Mouse (Mus musculus): Measurements from ENCODE around the gene Kirrel. TPM values are rescaled to one million over a fixed set of nuclear protein-coding genes. Genes with fewer than 3 reads are reported as not detected.
"Not testable (repeated sequence)": the region's sequence is repeated elsewhere in the genome, so short reads cannot be mapped to it uniquely, and the experiment has no call there.

Gene Kirrel
- polyA plus RNA-seq, 1 experiment from 2014 or later = 7.6 TPM

DNA sequence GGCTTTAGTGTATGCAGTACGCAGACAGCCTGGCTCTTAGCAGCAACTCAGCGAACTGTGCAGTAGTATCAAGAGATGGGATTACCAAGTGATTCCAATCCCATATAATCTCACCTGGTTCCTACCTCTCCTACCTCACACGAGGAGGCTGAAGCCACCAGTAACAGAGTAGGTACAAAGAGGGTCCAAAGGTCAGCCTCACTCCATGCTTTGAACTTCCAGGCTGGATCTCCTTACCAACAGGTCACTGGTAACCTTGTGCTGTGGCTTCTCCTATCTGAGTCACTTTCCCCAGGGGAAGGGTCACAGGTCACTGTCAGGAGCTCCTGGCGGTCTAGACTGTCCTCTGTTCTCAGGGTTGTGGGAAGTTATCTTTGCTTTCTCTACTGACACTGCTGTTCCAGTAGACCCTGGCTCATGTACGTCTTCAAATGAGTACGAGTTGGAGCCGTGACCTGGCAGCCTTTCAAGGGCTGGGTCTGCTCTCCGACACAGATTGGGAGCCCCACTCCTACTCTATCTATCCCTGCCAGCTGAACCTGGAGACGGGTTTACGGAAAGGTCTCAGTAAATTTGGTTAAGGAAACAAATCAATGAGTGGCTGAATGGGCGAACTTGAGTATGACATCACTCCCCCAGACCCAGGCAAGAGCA lies 42.7 kb downstream of the Kirrel start:
- Histone ChIP-seq H3K9me3 (replicated peaks; ENCODE audit: control insufficient read depth, low read length) (no peaks in the 10 kb centered on the region), H3K36me3 (ENCODE audit: control insufficient read depth, insufficient read depth) (peaks cover 3% of the 10 kb centered on the region; the same call in 1 of the 2 replicates), H3K27me3 (ENCODE audit: control insufficient read depth, insufficient read depth, low read length) (no peaks in the 10 kb centered on the region), H3K4me3 (ENCODE audit: low read length) (no peak overlapping the region), H3K27ac (ENCODE audit: low read length) (peak overlapping the region; percentile 52; the same call in 1 of the 2 replicates), H3K9ac (ENCODE audit: low read length) (no peak overlapping the region), H3K4me1 (ENCODE audit: control insufficient read depth, insufficient read depth, low read length) (peaks cover 22% of the 10 kb centered on the region), H3K4me2 (ENCODE audit: low read depth, low read length) (no peak overlapping the region)
- ATAC-seq (replicated peaks; ENCODE audit: extremely low read depth, insufficient read depth, low FRiP score) = peak; percentile 46; the same call in 1 of the 2 replicates
- 46% methylated on average over 11 of the region's 11 CpGs for WGBS

DNA sequence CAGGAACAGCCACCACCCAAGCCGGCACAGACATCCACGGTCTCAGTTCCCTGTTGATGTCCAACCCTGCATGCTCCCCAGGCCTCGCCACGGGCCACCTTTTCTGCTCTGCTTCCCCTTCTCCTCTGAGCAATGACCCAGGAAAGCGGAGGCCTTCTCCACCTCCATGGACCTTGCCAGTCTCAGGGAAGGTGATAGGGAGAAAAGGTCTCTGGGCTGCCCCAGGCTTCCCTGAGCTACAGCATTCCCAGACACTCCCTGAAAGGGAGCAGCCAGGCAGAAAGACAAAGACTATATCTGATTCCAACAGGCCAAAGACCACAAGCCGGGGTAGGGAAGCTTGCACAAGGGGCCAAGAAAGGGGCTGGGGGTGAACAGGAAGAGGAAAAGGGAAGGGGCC lies 43.6 kb downstream of the Kirrel start:
- Histone ChIP-seq H3K27ac (ENCODE audit: low read length) (peak overlapping the region; percentile 20; the same call in 1 of the 2 replicates), H3K4me2 (ENCODE audit: low read depth, low read length) (no peak overlapping the region), H3K36me3 (ENCODE audit: control insufficient read depth, insufficient read depth) (no peaks in the 10 kb centered on the region), H3K9ac (ENCODE audit: low read length) (no peak overlapping the region), H3K4me3 (ENCODE audit: low read length) (no peak overlapping the region), H3K9me3 (replicated peaks; ENCODE audit: control insufficient read depth, low read length) (no peaks in the 10 kb centered on the region), H3K27me3 (ENCODE audit: control insufficient read depth, insufficient read depth, low read length) (no peaks in the 10 kb centered on the region), H3K4me1 (ENCODE audit: control insufficient read depth, insufficient read depth, low read length) (peaks cover 22% of the 10 kb centered on the region)
- ATAC-seq (replicated peaks; ENCODE audit: extremely low read depth, insufficient read depth, low FRiP score) = 0 out of 2 replicates have a peak, but pooled peaks have one; percentile 2
- 75% methylated on average over 6 of the region's 6 CpGs for WGBS

DNA sequence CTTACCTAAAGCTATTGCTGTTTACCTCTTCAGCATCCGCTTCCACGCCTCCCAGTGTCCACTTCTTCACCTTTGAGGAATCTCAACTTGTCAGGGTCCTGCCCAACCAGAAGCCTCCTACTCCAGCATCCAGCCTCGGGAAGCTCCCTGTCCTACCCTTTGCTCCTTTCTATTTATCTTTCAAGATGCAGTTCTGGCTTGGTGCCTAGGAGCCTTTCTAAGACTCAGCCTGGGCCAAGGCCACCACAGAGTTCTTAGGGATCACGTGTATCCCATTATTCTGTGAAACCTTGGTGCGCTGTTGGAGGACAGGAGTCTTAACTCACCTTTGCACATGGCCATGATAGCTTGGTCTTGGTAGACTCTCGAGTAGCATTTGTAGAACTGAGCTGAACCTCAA lies 50.8 kb downstream of the Kirrel start:
- 80% methylated on average over 6 of the region's 6 CpGs for WGBS
- no peak for ATAC-seq (replicated peaks; ENCODE audit: extremely low read depth, insufficient read depth, low FRiP score)

DNA sequence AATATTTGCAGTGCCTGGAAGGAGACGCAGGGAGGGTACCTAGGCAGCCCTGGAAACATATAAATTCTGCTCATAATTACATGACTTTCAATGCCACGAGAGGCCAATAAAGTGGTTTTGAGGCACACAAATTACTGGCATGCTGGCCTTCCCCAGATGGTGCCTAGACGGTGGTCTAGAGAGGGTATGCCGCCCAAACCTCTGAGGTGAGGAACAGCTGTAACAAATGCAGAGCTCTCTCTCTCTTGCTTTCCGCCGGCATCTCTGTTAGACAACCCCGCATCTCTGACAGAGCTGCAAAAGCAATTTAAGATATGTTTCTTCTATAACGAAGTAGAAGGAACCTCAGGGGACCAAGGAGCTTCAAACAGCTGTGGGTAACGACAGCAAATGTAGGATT lies 56.3 kb downstream of the Kirrel start:
- H3K27ac ChIP-seq (ENCODE audit: low read length) = no peak overlapping the region
- WGBS = 72% methylated on average over 9 of the region's 9 CpGs

More for the DNA sequence above, 50.8 kb downstream of the Kirrel start:
- H3K9ac ChIP-seq (ENCODE audit: low read length) = no peak overlapping the region
- H3K27ac ChIP-seq (ENCODE audit: low read length) = no peak overlapping the region
- no peaks in the 10 kb centered on the region for H3K9me3 ChIP-seq (replicated peaks; ENCODE audit: control insufficient read depth, low read length)
- H3K4me1 ChIP-seq (ENCODE audit: control insufficient read depth, insufficient read depth, low read length) = peaks cover 6% of the 10 kb centered on the region
- H3K4me2 ChIP-seq (ENCODE audit: low read depth, low read length) = no peak overlapping the region
- no peak overlapping the region for H3K4me3 ChIP-seq (ENCODE audit: low read length)
- H3K27me3 ChIP-seq (ENCODE audit: control insufficient read depth, insufficient read depth, low read length) = no peaks in the 10 kb centered on the region
- peaks cover 2% of the 10 kb centered on the region; the same call in 1 of the 2 replicates for H3K36me3 ChIP-seq (ENCODE audit: control insufficient read depth, insufficient read depth)

DNA sequence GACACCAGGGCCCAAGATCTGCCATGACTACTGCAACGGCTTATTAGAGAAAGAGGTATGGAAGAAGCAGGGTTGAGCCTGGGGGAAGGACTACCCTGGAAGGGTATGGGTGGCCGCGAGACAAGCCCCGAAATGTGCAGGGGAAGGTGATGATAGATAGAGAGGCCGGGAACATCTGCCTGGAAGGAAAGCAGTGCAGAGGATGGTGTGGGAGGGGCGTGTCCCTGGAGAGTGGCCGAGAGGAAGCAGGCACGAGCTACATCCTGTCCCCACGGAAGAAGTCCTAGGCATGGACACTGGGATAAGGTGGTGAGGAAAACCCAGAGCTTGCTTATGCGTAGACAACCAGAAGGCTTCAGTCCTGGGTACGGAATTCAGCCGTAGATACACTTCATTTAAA lies 56.9 kb downstream of the Kirrel start:
- H3K36me3 ChIP-seq (ENCODE audit: control insufficient read depth, insufficient read depth) = no peaks in the 10 kb centered on the region
- WGBS = 46% methylated on average over 12 of the region's 12 CpGs
- no peaks in the 10 kb centered on the region for H3K9me3 ChIP-seq (replicated peaks; ENCODE audit: control insufficient read depth, low read length)
- ATAC-seq (replicated peaks; ENCODE audit: extremely low read depth, insufficient read depth, low FRiP score) = 0 out of 2 replicates have a peak, but pooled peaks have one; percentile 44
- no peak overlapping the region for H3K27ac ChIP-seq (ENCODE audit: low read length)
- no peak overlapping the region for H3K9ac ChIP-seq (ENCODE audit: low read length)
- no peak overlapping the region for H3K4me2 ChIP-seq (ENCODE audit: low read depth, low read length)
- no peak overlapping the region for H3K4me3 ChIP-seq (ENCODE audit: low read length)
- H3K4me1 ChIP-seq (ENCODE audit: control insufficient read depth, insufficient read depth, low read length) = peaks cover 32% of the 10 kb centered on the region
- H3K27me3 ChIP-seq (ENCODE audit: control insufficient read depth, insufficient read depth, low read length) = no peaks in the 10 kb centered on the region

More for the DNA sequence above, 56.3 kb downstream of the Kirrel start:
- ATAC-seq (replicated peaks; ENCODE audit: extremely low read depth, insufficient read depth, low FRiP score) = no peak
- H3K9ac ChIP-seq (ENCODE audit: low read length) = no peak overlapping the region
- no peaks in the 10 kb centered on the region for H3K27me3 ChIP-seq (ENCODE audit: control insufficient read depth, insufficient read depth, low read length)
- no peaks in the 10 kb centered on the region for H3K9me3 ChIP-seq (replicated peaks; ENCODE audit: control insufficient read depth, low read length)
- H3K4me3 ChIP-seq (ENCODE audit: low read length) = no peak overlapping the region
- H3K36me3 ChIP-seq (ENCODE audit: control insufficient read depth, insufficient read depth) = no peaks in the 10 kb centered on the region
- no peak overlapping the region for H3K4me2 ChIP-seq (ENCODE audit: low read depth, low read length)
- peaks cover 32% of the 10 kb centered on the region for H3K4me1 ChIP-seq (ENCODE audit: control insufficient read depth, insufficient read depth, low read length)

DNA sequence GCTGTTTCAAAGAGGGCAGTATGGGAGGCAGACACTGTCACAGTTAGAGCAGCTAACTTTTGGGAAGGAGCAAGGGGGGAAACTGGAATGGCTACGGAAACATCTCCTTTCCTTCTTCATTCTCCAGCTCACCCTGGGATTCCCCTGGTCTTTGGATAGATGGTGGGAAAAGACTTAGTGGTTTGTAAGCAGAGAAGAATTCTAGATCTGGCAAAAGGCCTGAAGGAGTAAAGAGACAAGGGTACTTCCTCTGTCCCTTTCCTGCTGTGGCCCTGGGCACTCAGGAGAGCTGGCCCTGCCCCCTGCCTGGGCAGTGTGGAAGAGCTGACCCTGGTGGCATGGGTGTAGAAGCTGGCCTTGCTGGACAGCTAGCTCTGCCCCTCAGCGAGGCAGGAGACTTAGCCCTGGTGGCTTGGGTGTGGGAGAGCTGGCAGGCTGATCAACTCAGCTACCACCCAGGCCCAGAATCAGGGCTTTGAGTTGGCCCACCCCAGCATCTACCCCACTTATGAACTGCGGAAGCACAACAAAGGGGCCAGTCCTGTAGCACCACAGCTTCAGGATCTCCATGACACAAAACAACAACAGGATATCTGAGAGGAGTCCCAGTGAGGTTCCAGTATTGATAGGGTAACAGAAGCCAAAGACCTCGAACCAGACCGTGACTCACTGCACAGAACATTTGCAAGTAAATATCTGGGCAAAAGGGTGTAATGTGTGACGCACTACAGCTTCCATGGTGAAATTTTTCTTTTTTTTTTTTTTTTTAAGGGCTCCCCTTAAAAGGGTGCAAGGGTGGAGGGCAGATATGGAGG lies 58.6 kb downstream of the Kirrel start:
- peak overlapping the region; percentile 32; the same call in 1 of the 2 replicates for H3K27ac ChIP-seq (ENCODE audit: low read length)

DNA sequence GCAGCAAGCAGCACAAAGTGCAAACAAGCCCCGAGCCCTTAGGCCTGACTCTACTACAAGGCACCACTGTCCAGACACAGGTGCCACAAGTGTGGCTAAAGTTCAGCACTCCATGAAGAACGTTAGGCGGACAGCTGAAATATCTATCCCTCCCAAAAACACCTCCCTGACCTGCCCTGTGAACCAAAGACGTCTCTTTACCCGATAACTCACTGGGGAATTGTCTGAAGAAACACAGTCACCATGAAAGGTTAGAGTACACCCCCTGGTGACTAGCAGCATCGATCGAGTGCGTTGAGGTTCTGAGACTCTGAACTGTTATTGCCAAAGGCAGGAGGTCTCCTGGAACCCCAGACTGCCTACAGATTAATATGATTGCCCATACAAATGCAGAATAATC lies 59.3 kb downstream of the Kirrel start:
- H3K27ac ChIP-seq (ENCODE audit: low read length) = peak overlapping the region; percentile 76
- no peak overlapping the region for H3K4me3 ChIP-seq (ENCODE audit: low read length)
- no peak overlapping the region for H3K9ac ChIP-seq (ENCODE audit: low read length)
- WGBS = 64% methylated on average over 8 of the region's 8 CpGs
- no peaks in the 10 kb centered on the region for H3K27me3 ChIP-seq (ENCODE audit: control insufficient read depth, insufficient read depth, low read length)
- no peaks in the 10 kb centered on the region for H3K9me3 ChIP-seq (replicated peaks; ENCODE audit: control insufficient read depth, low read length)
- peaks cover 25% of the 10 kb centered on the region for H3K4me1 ChIP-seq (ENCODE audit: control insufficient read depth, insufficient read depth, low read length)
- H3K36me3 ChIP-seq (ENCODE audit: control insufficient read depth, insufficient read depth) = no peaks in the 10 kb centered on the region
- 0 out of 2 replicates have a peak overlapping the region, but pooled peaks have one; percentile 17 for H3K4me2 ChIP-seq (ENCODE audit: low read depth, low read length)
- ATAC-seq (replicated peaks; ENCODE audit: extremely low read depth, insufficient read depth, low FRiP score) = no peak

More for the DNA sequence above, 58.6 kb downstream of the Kirrel start:
- Histone ChIP-seq H3K4me3 (ENCODE audit: low read length) (no peak overlapping the region), H3K9me3 (replicated peaks; ENCODE audit: control insufficient read depth, low read length) (no peaks in the 10 kb centered on the region), H3K9ac (ENCODE audit: low read length) (no peak overlapping the region), H3K27me3 (ENCODE audit: control insufficient read depth, insufficient read depth, low read length) (no peaks in the 10 kb centered on the region), H3K4me2 (ENCODE audit: low read depth, low read length) (no peak overlapping the region), H3K36me3 (ENCODE audit: control insufficient read depth, insufficient read depth) (no peaks in the 10 kb centered on the region), H3K4me1 (ENCODE audit: control insufficient read depth, insufficient read depth, low read length) (peaks cover 25% of the 10 kb centered on the region)
- ATAC-seq (replicated peaks; ENCODE audit: extremely low read depth, insufficient read depth, low FRiP score) = no peak
- WGBS = 62% methylated on average over 6 of the region's 6 CpGs

DNA sequence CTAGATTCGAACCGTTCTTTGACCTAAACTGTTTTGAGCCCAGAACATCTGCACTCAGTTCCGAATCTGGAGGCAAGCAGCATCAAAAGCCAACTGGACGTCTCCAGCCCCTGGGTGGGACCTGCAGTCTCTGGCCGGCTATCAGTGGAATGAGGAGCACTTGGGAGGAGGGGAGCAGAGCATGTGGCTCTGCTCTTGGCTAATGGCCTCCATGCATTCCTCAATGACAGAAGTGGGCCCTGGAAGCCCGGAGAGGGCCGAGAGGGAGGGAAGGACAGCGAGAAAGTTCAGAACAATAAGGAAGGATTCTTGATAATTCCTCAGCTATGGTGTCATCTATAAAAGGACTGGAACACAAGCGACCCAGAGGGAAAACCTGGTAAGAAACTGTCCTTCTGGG lies 59.7 kb downstream of the Kirrel start:
- no peaks in the 10 kb centered on the region for H3K9me3 ChIP-seq (replicated peaks; ENCODE audit: control insufficient read depth, low read length)
- no peaks in the 10 kb centered on the region for H3K36me3 ChIP-seq (ENCODE audit: control insufficient read depth, insufficient read depth)
- H3K27ac ChIP-seq (ENCODE audit: low read length) = peak overlapping the region; percentile 76
- H3K4me3 ChIP-seq (ENCODE audit: low read length) = no peak overlapping the region
- no peaks in the 10 kb centered on the region for H3K27me3 ChIP-seq (ENCODE audit: control insufficient read depth, insufficient read depth, low read length)
- ATAC-seq (replicated peaks; ENCODE audit: extremely low read depth, insufficient read depth, low FRiP score) = peak; percentile 80
- WGBS = 25% methylated on average over 9 of the region's 9 CpGs
- peak overlapping the region; percentile 17; the same call in 1 of the 2 replicates for H3K4me2 ChIP-seq (ENCODE audit: low read depth, low read length)
- H3K4me1 ChIP-seq (ENCODE audit: control insufficient read depth, insufficient read depth, low read length) = peaks cover 25% of the 10 kb centered on the region
- H3K9ac ChIP-seq (ENCODE audit: low read length) = no peak overlapping the region

DNA sequence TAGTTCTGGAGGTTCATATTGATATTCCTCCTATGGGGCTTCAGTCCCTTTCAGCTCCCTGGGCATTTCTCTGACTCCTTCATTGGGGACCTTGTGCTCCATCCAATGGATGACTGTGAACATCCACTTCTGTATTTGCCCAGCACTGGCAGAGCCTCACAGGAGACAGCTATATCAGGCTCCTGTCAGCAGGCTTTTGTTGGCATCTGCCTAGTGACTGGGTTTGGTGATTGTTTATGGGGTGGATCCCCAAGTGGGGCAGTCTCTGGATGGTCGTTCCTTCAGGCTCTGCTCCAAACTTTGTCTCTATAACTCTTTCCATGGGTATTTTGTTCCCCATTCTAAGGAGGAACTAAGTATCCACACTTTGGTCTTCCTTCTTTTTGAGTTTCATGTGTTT lies 60.7 kb downstream of the Kirrel start:
- peaks cover 25% of the 10 kb centered on the region for H3K4me1 ChIP-seq (ENCODE audit: control insufficient read depth, insufficient read depth, low read length)
- not testable (repeated sequence) for H3K9me3 ChIP-seq (replicated peaks; ENCODE audit: control insufficient read depth, low read length); H3K4me2 ChIP-seq (ENCODE audit: low read depth, low read length); H3K27ac ChIP-seq (ENCODE audit: low read length); ATAC-seq (replicated peaks; ENCODE audit: extremely low read depth, insufficient read depth, low FRiP score); H3K9ac ChIP-seq (ENCODE audit: low read length); H3K4me3 ChIP-seq (ENCODE audit: low read length); H3K27me3 ChIP-seq (ENCODE audit: control insufficient read depth, insufficient read depth, low read length); H3K36me3 ChIP-seq (ENCODE audit: control insufficient read depth, insufficient read depth)
- 22% methylated on average over 1 of the region's 1 CpGs for WGBS
